Mouse (Mus musculus) heart, postnatal 0 days (tissue): ENCODE results near the gene Chst1. TPM values are rescaled to one million over a fixed set of nuclear protein-coding genes. Genes with fewer than 3 reads are reported as not detected.

ENCODE experiments used
- ATAC-seq: fragments of 200-750 bp; cut with Nextera tagmentation; 2 replicates; pipeline ENCODE4 v1.8.0; 2017; ENCODE audit warnings: low read depth, moderate number of reproducible peaks, moderate library complexity; ENCODE audit not compliant: insufficient read depth
- DNase-seq: peaks from one replicate; pipeline ENCODE4 v3.0.0-alpha.2; 2016; ENCODE audit warnings: low spot score
- H3K27ac ChIP-seq: fragments of 300-500 bp; sonication (generic); 2 replicates; pipeline ENCODE4 v1.5.1; 2014; ENCODE audit warnings: low read depth, mild to moderate bottlenecking
- H3K27me3 ChIP-seq: fragments of 300-500 bp; sonication (generic); 2 replicates; pipeline ENCODE4 v1.6.1; 2014; ENCODE audit warnings: low read length, mixed read lengths; ENCODE audit not compliant: control insufficient read depth, insufficient read depth
- H3K36me3 ChIP-seq: fragments of 300-500 bp; sonication (generic); replicated peaks from 2 replicates; pipeline ENCODE4 v1.6.1; 2014; ENCODE audit warnings: low read length, mixed read lengths; ENCODE audit not compliant: control insufficient read depth, insufficient read depth
- H3K4me1 ChIP-seq: fragments of 300-500 bp; sonication (generic); 2 replicates; pipeline ENCODE4 v1.6.1; 2014; ENCODE audit warnings: antibody characterized with exemption; ENCODE audit not compliant: control insufficient read depth, insufficient read depth
- H3K4me2 ChIP-seq: fragments of 300-500 bp; sonication (generic); 2 replicates; pipeline ENCODE4 v1.6.1; 2014; ENCODE audit warnings: low read depth, mild to moderate bottlenecking, low read length, moderate library complexity
- H3K4me3 ChIP-seq: fragments of 300-500 bp; sonication (generic); 2 replicates; pipeline ENCODE4 v1.5.1; 2014; ENCODE audit warnings: low read depth, low read length
- H3K9ac ChIP-seq: fragments of 300-500 bp; sonication (generic); replicated peaks from 2 replicates; pipeline ENCODE4 v1.6.1; 2014; ENCODE audit warnings: low read depth, low read length, mixed read lengths
- H3K9me3 ChIP-seq: fragments of 300-500 bp; sonication (generic); replicated peaks from 2 replicates; pipeline ENCODE4 v1.6.1; 2016; ENCODE audit warnings: low read length; ENCODE audit not compliant: control insufficient read depth
- CTCF ChIP-seq: IDR thresholded peaks from 2 replicates; pipeline ENCODE4 v1.5.1; 2016; ENCODE audit warnings: antibody characterized with exemption, control low read depth, low read depth
- EP300 ChIP-seq: IDR thresholded peaks from 2 replicates; pipeline ENCODE4 v1.6.1; 2016; ENCODE audit warnings: antibody characterized with exemption, low read depth
- WGBS: fragments of 180-500 bp; shearing (Covaris S2); extraction: QIAGEN DNeasy Blood & Tissue Kit; methylation state at CpG from one replicate; pipeline ENCODE4 v1.1.7; 2014; 5-methylcytosine and 5-hydroxymethylcytosine counted together
- polyA plus RNA-seq: library from polyadenylated mRNA; unstranded; fragments of >200 nt; fragmentation: Nextera tagmentation; extraction: Ambion mirVana; gene quantifications from 2 replicates; pipeline ENCODE4 v1.2.1, GENCODE M21; 2015
- total RNA-seq: library from RNA; depleted of rRNA; stranded (reverse); fragments of >200 nt; gene quantifications from 2 replicates; pipeline ENCODE4 v1.2.3, GENCODE M21; 2014; ENCODE audit warnings: low replicate concordance

Gene Chst1
- total and polyA plus RNA-seq, 2 experiments from 2014 or later: 1.5 to 2.3 TPM

- ATAC-seq: peak; percentile 48; the same call in 1 of the 2 replicates
- H3K36me3 ChIP-seq: no peaks in the 10 kb centered on the region
- H3K4me1 ChIP-seq: no peaks in the 10 kb centered on the region
- H3K4me2 ChIP-seq: no peak overlapping the region
- no peak overlapping the region for H3K27ac ChIP-seq
- H3K4me3 ChIP-seq: no peak overlapping the region
- peaks cover 32% of the 10 kb centered on the region for H3K27me3 ChIP-seq
- 27% methylated on average over 5 of the region's 5 CpGs for WGBS
- no peak overlapping the region for H3K9ac ChIP-seq
- DNase-seq: peak; percentile 21
- TF ChIP-seq CTCF (no peak), EP300 (no peak)
- no peaks in the 10 kb centered on the region for H3K9me3 ChIP-seq
Measured at GRCm38 (mm10) chr2:92605995-92606394, 6.5 kb downstream of the Chst1 start.

GRCm38 (mm10) chr2:92607153-92607552 is 7.6 kb downstream of the Chst1 start:
- H3K9me3 ChIP-seq: no peaks in the 10 kb centered on the region
- DNase-seq (no peak), ATAC-seq (no peak)
- no peaks in the 10 kb centered on the region for H3K36me3 ChIP-seq
- H3K4me3 ChIP-seq: no peak overlapping the region
- no peak overlapping the region for H3K9ac ChIP-seq
- H3K27me3 ChIP-seq: peaks cover 21% of the 10 kb centered on the region
- 58% methylated on average over 6 of the region's 6 CpGs for WGBS
- H3K4me2 ChIP-seq: no peak overlapping the region
- H3K27ac ChIP-seq: no peak overlapping the region
- TF ChIP-seq CTCF: no peak
- TF ChIP-seq EP300: no peak
- no peaks in the 10 kb centered on the region for H3K4me1 ChIP-seq

- Histone ChIP-seq H3K36me3 (no peaks in the 10 kb centered on the region), H3K4me2 (no peak overlapping the region), H3K27ac (no peak overlapping the region), H3K9me3 (no peaks in the 10 kb centered on the region), H3K27me3 (peaks cover 16% of the 10 kb centered on the region), H3K4me3 (no peak overlapping the region), H3K9ac (no peak overlapping the region), H3K4me1 (no peaks in the 10 kb centered on the region)
- ATAC-seq (no peak), DNase-seq (no peak)
- 80% methylated on average over 3 of the region's 3 CpGs for WGBS
- TF ChIP-seq CTCF: no peak
- no peak for TF ChIP-seq EP300
Measured at GRCm38 (mm10) chr2:92607592-92607991, 8.1 kb downstream of the Chst1 start.

GRCm38 (mm10) chr2:92608013-92608619 is 8.6 kb downstream of the Chst1 start:
- ATAC-seq (no peak), DNase-seq (no peak)
- H3K4me2 ChIP-seq: no peak overlapping the region
- H3K27ac ChIP-seq: no peak overlapping the region
- WGBS: 51% methylated on average over 12 of the region's 12 CpGs
- no peak for TF ChIP-seq EP300
- no peak for TF ChIP-seq CTCF
- H3K4me3 ChIP-seq: no peak overlapping the region
- no peak overlapping the region for H3K9ac ChIP-seq
- no peaks in the 10 kb centered on the region for H3K36me3 ChIP-seq
- no peaks in the 10 kb centered on the region for H3K9me3 ChIP-seq
- peaks cover 16% of the 10 kb centered on the region; the same call in 1 of the 2 replicates for H3K27me3 ChIP-seq
- no peaks in the 10 kb centered on the region for H3K4me1 ChIP-seq

- no peak overlapping the region for H3K9ac ChIP-seq
- H3K9me3 ChIP-seq: no peaks in the 10 kb centered on the region
- peak; percentile 93 for TF ChIP-seq CTCF
- no peak for TF ChIP-seq EP300
- DNase-seq: peak; percentile 51
- WGBS: 51% methylated on average over 4 of the region's 4 CpGs
- no peaks in the 10 kb centered on the region for H3K36me3 ChIP-seq
- H3K27ac ChIP-seq: no peak overlapping the region
- H3K4me2 ChIP-seq: no peak overlapping the region
- no peak overlapping the region for H3K4me3 ChIP-seq
- 0 out of 2 replicates have a peak, but pooled peaks have one; percentile 28 for ATAC-seq
- H3K4me1 ChIP-seq: no peaks in the 10 kb centered on the region
- peaks cover 14% of the 10 kb centered on the region; the same call in 1 of the 2 replicates for H3K27me3 ChIP-seq
Measured at GRCm38 (mm10) chr2:92608810-92609581, 9.5 kb downstream of the Chst1 start.
